Mouse (Mus musculus) cortical plate, adult 2 months (tissue): ENCODE data around the gene Gstm2. TPM values are rescaled to one million over a fixed set of nuclear protein-coding genes. Genes with fewer than 3 reads are reported as not detected.

ENCODE experiments used
- H3K27ac ChIP-seq: fragments of 200-500 bp; 2 replicates; pipeline ENCODE4 v1.5.1; 2012; ENCODE audit warnings: low read length, control low read depth, inconsistent platforms; ENCODE audit not compliant: insufficient read depth
- H3K4me1 ChIP-seq: fragments of 200-500 bp; 2 replicates; pipeline ENCODE4 v1.6.1; 2011; ENCODE audit warnings: low read length; ENCODE audit not compliant: control insufficient read depth, insufficient read depth
- H3K4me3 ChIP-seq: fragments of 200-500 bp; 2 replicates; pipeline ENCODE4 v1.5.1; 2011; ENCODE audit warnings: mild to moderate bottlenecking, low read length, control low read depth; ENCODE audit not compliant: insufficient read depth
- CTCF ChIP-seq: fragments of 200-500 bp; IDR thresholded peaks from 2 replicates; pipeline ENCODE4 v1.5.1; 2011; ENCODE audit warnings: mild to moderate bottlenecking, control low read depth, low read length; ENCODE audit not compliant: insufficient read depth; ENCODE audit errors: extremely low read depth
- POLR2A ChIP-seq: fragments of 200-500 bp; IDR thresholded peaks from 2 replicates; pipeline ENCODE4 v1.6.1; 2011; ENCODE audit warnings: mild to moderate bottlenecking, low read length, control low read depth; ENCODE audit not compliant: insufficient read depth; ENCODE audit errors: extremely low read depth
- polyA plus RNA-seq: library from polyadenylated mRNA; depleted of rRNA; stranded (reverse); fragments of >200 nt; gene quantifications from 2 replicates; pipeline ENCODE4 v1.2.3, GENCODE M21; 2012; rRNA removed

The Gstm2 gene
- polyA plus RNA-seq, 1 experiment: 5.6 TPM

GRCm38 (mm10) chr3:107945729-107946128, 40.5 kb downstream of the Gstm2 start:
- Histone ChIP-seq H3K4me1 (no peaks in the 10 kb centered on the region), H3K27ac (0 out of 2 replicates have a peak overlapping the region, but pooled peaks have one; percentile 34), H3K4me3 (no peak overlapping the region)
- no peak for TF ChIP-seq POLR2A
- TF ChIP-seq CTCF: 0 out of 2 replicates have a peak, but pooled peaks have one; percentile 3

- TF ChIP-seq POLR2A (no peak), CTCF (peak; percentile 51)
- Histone ChIP-seq H3K27ac (no peak within 1 kb of the TSS), H3K4me3 (no peak within 1 kb of the TSS; the same call in 1 of the 2 replicates), H3K4me1 (peaks cover 7% of the 10 kb centered on the region)
Observed at GRCm38 (mm10) chr3:107943239-107943990, 42.8 kb downstream of the Gstm2 start, which contains the start of gene Gstm6. Gene Gstm6 (minus strand): TSS chr3:107943749.

- Histone ChIP-seq H3K4me3 (no peak overlapping the region), H3K4me1 (peaks cover 7% of the 10 kb centered on the region), H3K27ac (no peak overlapping the region)
- no peak for TF ChIP-seq CTCF
- no peak for TF ChIP-seq POLR2A
Observed at GRCm38 (mm10) chr3:107941261-107941660, 45.0 kb downstream of the Gstm2 start.

- TF ChIP-seq CTCF (no peak), POLR2A (no peak)
- Histone ChIP-seq H3K4me3 (no peak overlapping the region), H3K4me1 (peaks cover 7% of the 10 kb centered on the region), H3K27ac (peak overlapping the region; percentile 15; the same call in 1 of the 2 replicates)
Observed at GRCm38 (mm10) chr3:107940524-107940923, 45.7 kb downstream of the Gstm2 start.

- no peak for TF ChIP-seq POLR2A
- no peak for TF ChIP-seq CTCF
- no peak overlapping the region for H3K4me3 ChIP-seq
- peaks cover 7% of the 10 kb centered on the region for H3K4me1 ChIP-seq
- peak overlapping the region; percentile 21; the same call in 1 of the 2 replicates for H3K27ac ChIP-seq
Observed at GRCm38 (mm10) chr3:107939830-107940229, 46.4 kb downstream of the Gstm2 start.

- H3K27ac ChIP-seq: 0 out of 2 replicates have a peak overlapping the region, but pooled peaks have one; percentile 21
Observed at GRCm38 (mm10) chr3:107939403-107939802, 46.9 kb downstream of the Gstm2 start.

GRCm38 (mm10) chr3:107935888-107936287, 50.4 kb downstream of the Gstm2 start:
- H3K4me3 ChIP-seq: no peak overlapping the region
- TF ChIP-seq POLR2A (no peak), CTCF (no peak)
- no peak overlapping the region for H3K27ac ChIP-seq
- peaks cover 9% of the 10 kb centered on the region for H3K4me1 ChIP-seq

More at GRCm38 (mm10) chr3:107939403-107939802, 46.9 kb downstream of the Gstm2 start:
- TF ChIP-seq POLR2A: no peak
- TF ChIP-seq CTCF: peak; percentile 79
- no peak overlapping the region for H3K4me3 ChIP-seq
- peaks cover 7% of the 10 kb centered on the region for H3K4me1 ChIP-seq

- no peak overlapping the region for H3K4me3 ChIP-seq
- H3K27ac ChIP-seq: no peak overlapping the region
- H3K4me1 ChIP-seq: peaks cover 7% of the 10 kb centered on the region
- TF ChIP-seq POLR2A (no peak), CTCF (no peak)
Observed at GRCm38 (mm10) chr3:107935268-107935667, 51.0 kb downstream of the Gstm2 start.

GRCm38 (mm10) chr3:107932128-107932527, 54.1 kb downstream of the Gstm2 start:
- no peak overlapping the region for H3K27ac ChIP-seq
- TF ChIP-seq CTCF (no peak), POLR2A (no peak)
- peaks cover 2% of the 10 kb centered on the region; the same call in 1 of the 2 replicates for H3K4me1 ChIP-seq
- H3K4me3 ChIP-seq: no peak overlapping the region

Other genes with a start within 250 kb of the Gstm2 start
- gene Csf1, start 226.0 kb downstream of the Gstm2 start, polyA plus RNA-seq: 15.4 and 16.7 TPM in 2 replicates
- gene Eps8l3, start 109.2 kb downstream of the Gstm2 start, polyA plus RNA-seq: not detected in 2 replicates
- gene Gstm5, start 90.6 kb downstream of the Gstm2 start, polyA plus RNA-seq: 504 and 512 TPM in 2 replicates
- 32.5 and 37.0 TPM in 2 replicates for gene Gstm7, start 54.6 kb downstream of the Gstm2 start, polyA plus RNA-seq
- gene Gstm6, start 42.7 kb downstream of the Gstm2 start, polyA plus RNA-seq: 5.4 and 6.4 TPM in 2 replicates
- 0.08 TPM in 1 of 2 replicates, not detected in the other for gene Gstm3, start 17.2 kb downstream of the Gstm2 start, polyA plus RNA-seq
- gene Gstm1, start 31.5 kb upstream of the Gstm2 start, polyA plus RNA-seq: 426 and 510 TPM in 2 replicates
- 16.1 and 16.8 TPM in 2 replicates for gene Gstm4, start 58.4 kb upstream of the Gstm2 start, polyA plus RNA-seq
- gene Ampd2, start 100.2 kb upstream of the Gstm2 start, polyA plus RNA-seq: 76.3 and 76.8 TPM in 2 replicates
- 0.15 TPM in 1 of 2 replicates, not detected in the other for gene Gnat2, start 106.3 kb upstream of the Gstm2 start, polyA plus RNA-seq
- 24.9 and 27.0 TPM in 2 replicates for gene Gnai3, start 159.7 kb upstream of the Gstm2 start, polyA plus RNA-seq
- 12.3 and 13.2 TPM in 2 replicates for gene Gpr61, start 168.4 kb upstream of the Gstm2 start, polyA plus RNA-seq
- 43.7 and 49.2 TPM in 2 replicates for gene Amigo1, start 199.9 kb upstream of the Gstm2 start, polyA plus RNA-seq
- gene Cyb561d1, start 214.8 kb upstream of the Gstm2 start, polyA plus RNA-seq: 15.0 and 16.9 TPM in 2 replicates
- gene Atxn7l2, start 224.5 kb upstream of the Gstm2 start, polyA plus RNA-seq: 36.5 and 43.0 TPM in 2 replicates
- gene Sypl2, start 240.2 kb upstream of the Gstm2 start, polyA plus RNA-seq: 2.1 and 2.7 TPM in 2 replicates